Mouse (Mus musculus) stomach, embryonic 15.5 days (tissue): ENCODE measurements around the gene Tacr1. TPM values are rescaled to one million over a fixed set of nuclear protein-coding genes. Genes with fewer than 3 reads are reported as not detected.
"Not testable (repeated sequence)": the region's sequence is repeated elsewhere in the genome, so short reads cannot be mapped to it uniquely, and the experiment has no call there.

Experiments
- ATAC-seq: fragments of 200-750 bp; cut with Nextera tagmentation; 2 replicates; pipeline ENCODE4 v1.8.0; 2017; ENCODE audit warnings: low read depth, moderate number of reproducible peaks, moderate TSS enrichment; ENCODE audit not compliant: insufficient read depth, low FRiP score
- H3K27ac ChIP-seq: fragments of 300-500 bp; sonication (generic); 2 replicates; pipeline ENCODE4 v1.5.1; 2015; ENCODE audit warnings: mild to moderate bottlenecking, inconsistent platforms
- H3K27me3 ChIP-seq: fragments of 300-500 bp; sonication (generic); replicated peaks from 2 replicates; pipeline ENCODE4 v1.6.1; 2015; ENCODE audit warnings: inconsistent platforms
- H3K36me3 ChIP-seq: fragments of 300-500 bp; sonication (generic); 2 replicates; pipeline ENCODE4 v1.6.1; 2015; ENCODE audit warnings: inconsistent platforms
- H3K4me1 ChIP-seq: fragments of 300-500 bp; sonication (generic); 2 replicates; pipeline ENCODE4 v1.6.1; 2015; ENCODE audit warnings: inconsistent platforms
- H3K4me2 ChIP-seq: fragments of 300-500 bp; sonication (generic); 2 replicates; pipeline ENCODE4 v1.6.1; 2015; ENCODE audit warnings: mild to moderate bottlenecking, inconsistent platforms
- H3K4me3 ChIP-seq: fragments of 300-500 bp; sonication (generic); replicated peaks from 2 replicates; pipeline ENCODE4 v1.5.1; 2015; ENCODE audit warnings: inconsistent platforms
- H3K9ac ChIP-seq: fragments of 300-500 bp; sonication (generic); 2 replicates; pipeline ENCODE4 v1.6.1; 2015; ENCODE audit warnings: inconsistent platforms
- H3K9me3 ChIP-seq: fragments of 300-500 bp; sonication (generic); 2 replicates; pipeline ENCODE4 v1.6.1; 2016; ENCODE audit warnings: inconsistent platforms
- WGBS: fragments of 180-500 bp; shearing (Covaris S2); methylation state at CpG from one replicate; pipeline ENCODE4 v1.1.7; 2015; 5-methylcytosine and 5-hydroxymethylcytosine counted together
- polyA plus RNA-seq: library from polyadenylated mRNA; unstranded; fragments of >200 nt; fragmentation: Nextera tagmentation; extraction: Ambion mirVana; gene quantifications from 2 replicates; pipeline ENCODE4 v1.2.1, GENCODE M21; 2015

The Tacr1 gene
- 2.3 and 2.8 TPM in 2 replicates for polyA plus RNA-seq

GRCm38 (mm10) chr6:82401595-82402451 is at the start of gene Tacr1:
Gene Tacr1 (plus strand): TSS chr6:82402334.
- Histone ChIP-seq H3K4me3 (peak within 1 kb of the TSS; percentile 39), H3K4me1 (peaks cover 18% of the 10 kb centered on the region; the same call in 1 of the 2 replicates), H3K9me3 (no peaks in the 10 kb centered on the region), H3K27ac (peak within 1 kb of the TSS; percentile 49), H3K27me3 (peaks cover 23% of the 10 kb centered on the region; the same call in 1 of the 2 replicates), H3K36me3 (no peaks in the 10 kb centered on the region), H3K4me2 (peak within 1 kb of the TSS; percentile 75), H3K9ac (no peak within 1 kb of the TSS)
- ATAC-seq, result peak; percentile 77
- 1% methylated on average over 28 of the region's 28 CpGs for WGBS

GRCm38 (mm10) chr6:82376144-82376543 is 26.0 kb upstream of the Tacr1 start:
- Histone ChIP-seq H3K36me3 (no peaks in the 10 kb centered on the region), H3K9ac (no peak overlapping the region), H3K4me1 (no peaks in the 10 kb centered on the region), H3K4me3 (no peak overlapping the region), H3K9me3 (no peaks in the 10 kb centered on the region), H3K4me2 (no peak overlapping the region), H3K27ac (no peak overlapping the region), H3K27me3 (no peaks in the 10 kb centered on the region)
- ATAC-seq, result no peak
- 82% methylated on average over 3 of the region's 3 CpGs for WGBS

- Histone ChIP-seq H3K27ac (no peak overlapping the region), H3K4me1 (no peaks in the 10 kb centered on the region), H3K27me3 (no peaks in the 10 kb centered on the region), H3K36me3 (no peaks in the 10 kb centered on the region), H3K4me3 (no peak overlapping the region), H3K9me3 (no peaks in the 10 kb centered on the region), H3K4me2 (no peak overlapping the region), H3K9ac (no peak overlapping the region)
- no peak for ATAC-seq
- 89% methylated on average over 5 of the region's 5 CpGs for WGBS
Observed at GRCm38 (mm10) chr6:82383556-82383955, 18.6 kb upstream of the Tacr1 start.

GRCm38 (mm10) chr6:82402501-82403495 is 664 bp downstream of the Tacr1 start:
- H3K36me3 ChIP-seq, result no peaks in the 10 kb centered on the region
- peak; percentile 48 for ATAC-seq
- H3K9ac ChIP-seq, result no peak overlapping the region
- H3K27me3 ChIP-seq, result peaks cover 23% of the 10 kb centered on the region; the same call in 1 of the 2 replicates
- 2% methylated on average over 34 of the region's 34 CpGs for WGBS
- peak overlapping the region; percentile 75 for H3K4me2 ChIP-seq
- H3K27ac ChIP-seq, result peak overlapping the region; percentile 49; the same call in 1 of the 2 replicates
- H3K9me3 ChIP-seq, result no peaks in the 10 kb centered on the region
- peaks cover 18% of the 10 kb centered on the region; the same call in 1 of the 2 replicates for H3K4me1 ChIP-seq
- H3K4me3 ChIP-seq, result peak overlapping the region; percentile 39

- H3K4me1 ChIP-seq, result no peaks in the 10 kb centered on the region
- H3K4me3 ChIP-seq, result no peak overlapping the region
- WGBS, result 69% methylated on average over 6 of the region's 6 CpGs
- H3K27me3 ChIP-seq, result no peaks in the 10 kb centered on the region
- no peak overlapping the region for H3K9ac ChIP-seq
- H3K4me2 ChIP-seq, result no peak overlapping the region
- H3K9me3 ChIP-seq, result no peaks in the 10 kb centered on the region
- ATAC-seq, result no peak
- H3K27ac ChIP-seq, result no peak overlapping the region
- no peaks in the 10 kb centered on the region for H3K36me3 ChIP-seq
Observed at GRCm38 (mm10) chr6:82418367-82418766, 16.2 kb downstream of the Tacr1 start.

- Histone ChIP-seq H3K9ac (no peak overlapping the region), H3K4me3 (no peak overlapping the region), H3K9me3 (no peaks in the 10 kb centered on the region), H3K27ac (no peak overlapping the region), H3K4me2 (no peak overlapping the region), H3K27me3 (no peaks in the 10 kb centered on the region), H3K36me3 (no peaks in the 10 kb centered on the region), H3K4me1 (no peaks in the 10 kb centered on the region)
- ATAC-seq, result no peak
- WGBS, result 27% methylated on average over 4 of the region's 4 CpGs
Observed at GRCm38 (mm10) chr6:82420222-82420621, 18.1 kb downstream of the Tacr1 start.

- WGBS, result 60% methylated on average over 6 of the region's 6 CpGs
- H3K4me2 ChIP-seq, result no peak overlapping the region
- H3K9me3 ChIP-seq, result no peaks in the 10 kb centered on the region
- no peaks in the 10 kb centered on the region for H3K27me3 ChIP-seq
- H3K36me3 ChIP-seq, result no peaks in the 10 kb centered on the region
- H3K9ac ChIP-seq, result no peak overlapping the region
- ATAC-seq, result no peak
- H3K27ac ChIP-seq, result no peak overlapping the region
- H3K4me1 ChIP-seq, result no peaks in the 10 kb centered on the region
- no peak overlapping the region for H3K4me3 ChIP-seq
Observed at GRCm38 (mm10) chr6:82428890-82429289, 26.8 kb downstream of the Tacr1 start.

GRCm38 (mm10) chr6:82429766-82430165 is 27.6 kb downstream of the Tacr1 start:
- 69% methylated on average over 6 of the region's 6 CpGs for WGBS
- Histone ChIP-seq H3K4me1 (no peaks in the 10 kb centered on the region), H3K4me3 (no peak overlapping the region), H3K27me3 (no peaks in the 10 kb centered on the region), H3K27ac (no peak overlapping the region), H3K4me2 (no peak overlapping the region), H3K36me3 (no peaks in the 10 kb centered on the region), H3K9me3 (no peaks in the 10 kb centered on the region), H3K9ac (no peak overlapping the region)
- ATAC-seq, result no peak

GRCm38 (mm10) chr6:82437174-82437573 is 35.0 kb downstream of the Tacr1 start:
- Histone ChIP-seq H3K27me3 (no peaks in the 10 kb centered on the region), H3K9ac (no peak overlapping the region), H3K4me3 (no peak overlapping the region), H3K27ac (no peak overlapping the region), H3K4me2 (no peak overlapping the region), H3K4me1 (no peaks in the 10 kb centered on the region), H3K36me3 (no peaks in the 10 kb centered on the region), H3K9me3 (no peaks in the 10 kb centered on the region)
- WGBS, result 66% methylated on average over 4 of the region's 4 CpGs
- ATAC-seq, result no peak

- H3K36me3 ChIP-seq, H3K9ac ChIP-seq, H3K27me3 ChIP-seq, H3K4me3 ChIP-seq, H3K4me2 ChIP-seq, H3K4me1 ChIP-seq, H3K9me3 ChIP-seq, ATAC-seq, H3K27ac ChIP-seq: not testable (repeated sequence)
- WGBS, result 73% methylated on average over 8 of the region's 8 CpGs
Observed at GRCm38 (mm10) chr6:82452206-82453095, 50.3 kb downstream of the Tacr1 start.

GRCm38 (mm10) chr6:82455245-82455644 is 53.1 kb downstream of the Tacr1 start:
- Histone ChIP-seq H3K9me3 (no peaks in the 10 kb centered on the region), H3K4me3 (no peak overlapping the region), H3K4me2 (no peak overlapping the region), H3K36me3 (no peaks in the 10 kb centered on the region), H3K4me1 (0 out of 2 replicates have a peak, but pooled peaks cover 4% of the 10 kb centered on the region), H3K27me3 (no peaks in the 10 kb centered on the region), H3K9ac (no peak overlapping the region), H3K27ac (peak overlapping the region; percentile 52)
- WGBS, result 39% methylated on average over 3 of the region's 3 CpGs
- ATAC-seq, result no peak; the same call in 1 of the 2 replicates
